12 mouse cellular contexts compared by ENCODE assay signal in genomic region chr17:68075712-68076111, GRCm38 (mm10).
DNase-seq lines count a peak whose midpoint lies in the region; ATAC-seq and TF ChIP-seq lines count a peak whose summit lies in the region.
"Had no signal": no experiment of that assay in that cellular context is flagged by ENCODE, and none has a peak within 500 bp of the region (broad histone marks: within the 10 kb centered on the region; RNA-seq: fewer than 3 reads in every experiment).

No protein-coding gene starts in this region.

- TF ChIP-seq CTCF in hindbrain, postnatal 0 days (IDR thresholded peaks at IDR 0.05; ENCODE audit: low read depth): no peak
- TF ChIP-seq CTCF in lung, adult 2 months (IDR thresholded peaks at IDR 0.05; ENCODE audit: insufficient read depth, low read length): no peak
- no peak for TF ChIP-seq CTCF in brain, embryonic 14.5 days (IDR thresholded peaks at IDR 0.05; ENCODE audit: borderline replicate concordance, extremely low read depth, insufficient read depth, insufficient read length)

- DNase-seq in hindbrain, postnatal 0 days (ENCODE audit: low spot score): peak; percentile 40
- no peak for DNase-seq in lung, adult 2 months
- peak; percentile 52 for DNase-seq in brain, embryonic 14.5 days (ENCODE audit: low read depth)
- no peak for DNase-seq in c-Kit-positive CD71-positive TER-119-positive erythroid progenitor cells, embryonic 14.5 days (ENCODE audit: low spot score)
- DNase-seq: cerebellum, postnatal 14 days; gastrocnemius, postnatal 14 days had no signal

- no peak overlapping the region for H3K27ac ChIP-seq in hindbrain, postnatal 0 days
- H3K27ac ChIP-seq in hindbrain, embryonic 12.5 days: no peak overlapping the region
- H3K27ac ChIP-seq in lung, embryonic 16.5 days (ENCODE audit: low read length): peak overlapping the region; percentile 36
- peak overlapping the region; percentile 25; the same call in 1 of the 2 replicates for H3K27ac ChIP-seq in intestine, embryonic 16.5 days (ENCODE audit: low read length)
- H3K27ac ChIP-seq: neural tube, embryonic 12.5 days had no signal

- H3K9me3 ChIP-seq in hindbrain, postnatal 0 days (ENCODE audit: low read length): no peaks in the 10 kb centered on the region
- no peaks in the 10 kb centered on the region for H3K9me3 ChIP-seq in hindbrain, embryonic 12.5 days (replicated peaks)
- no peaks in the 10 kb centered on the region for H3K9me3 ChIP-seq in lung, embryonic 16.5 days (ENCODE audit: control insufficient read depth, low read length)
- H3K9me3 ChIP-seq in intestine, embryonic 16.5 days (ENCODE audit: control insufficient read depth, low read length): no peaks in the 10 kb centered on the region
- H3K9me3 ChIP-seq: neural tube, embryonic 12.5 days had no signal

- H3K4me3 ChIP-seq in hindbrain, postnatal 0 days (ENCODE audit: low read length): no peak overlapping the region
- H3K4me3 ChIP-seq in hindbrain, embryonic 12.5 days: no peak overlapping the region
- no peak overlapping the region for H3K4me3 ChIP-seq in lung, embryonic 16.5 days (ENCODE audit: low read length)
- no peak overlapping the region for H3K4me3 ChIP-seq in lung, adult 2 months (replicated peaks; ENCODE audit: extremely low read depth, low read depth, low read length)
- H3K4me3 ChIP-seq in intestine, embryonic 16.5 days (ENCODE audit: low read length): no peak overlapping the region
- H3K4me3 ChIP-seq: erythroblast, embryonic 14.5 days; neural tube, embryonic 12.5 days had no signal

- no peak for ATAC-seq in hindbrain, postnatal 0 days
- no peak for ATAC-seq in hindbrain, embryonic 12.5 days (ENCODE audit: low FRiP score)
- ATAC-seq in lung, embryonic 16.5 days (ENCODE audit: low read depth): peak; percentile 29; the same call in 1 of the 2 replicates
- ATAC-seq in intestine, embryonic 16.5 days: no peak

- no peaks in the 10 kb centered on the region for H3K36me3 ChIP-seq in hindbrain, postnatal 0 days (ENCODE audit: insufficient read depth, low read length)
- no peaks in the 10 kb centered on the region for H3K36me3 ChIP-seq in hindbrain, embryonic 12.5 days
- no peaks in the 10 kb centered on the region for H3K36me3 ChIP-seq in lung, embryonic 16.5 days (ENCODE audit: control insufficient read depth, insufficient read depth, low read length)
- no peaks in the 10 kb centered on the region for H3K36me3 ChIP-seq in intestine, embryonic 16.5 days (ENCODE audit: control insufficient read depth, insufficient read depth, low read length)
- H3K36me3 ChIP-seq: neural tube, embryonic 12.5 days had no signal

- no peaks in the 10 kb centered on the region for H3K27me3 ChIP-seq in hindbrain, postnatal 0 days (ENCODE audit: insufficient read depth, low read length)
- H3K27me3 ChIP-seq in hindbrain, embryonic 12.5 days: no peaks in the 10 kb centered on the region
- no peaks in the 10 kb centered on the region for H3K27me3 ChIP-seq in lung, embryonic 16.5 days (ENCODE audit: control insufficient read depth, insufficient read depth, low read depth, low read length)
- no peaks in the 10 kb centered on the region for H3K27me3 ChIP-seq in intestine, embryonic 16.5 days (replicated peaks; ENCODE audit: control insufficient read depth, insufficient read depth, low read length)
- H3K27me3 ChIP-seq: neural tube, embryonic 12.5 days had no signal

- H3K9ac ChIP-seq in hindbrain, postnatal 0 days (replicated peaks; ENCODE audit: low read length): no peak overlapping the region
- no peak overlapping the region for H3K9ac ChIP-seq in hindbrain, embryonic 12.5 days
- no peak overlapping the region for H3K9ac ChIP-seq in lung, embryonic 16.5 days (ENCODE audit: low read length)
- no peak overlapping the region for H3K9ac ChIP-seq in intestine, embryonic 16.5 days (ENCODE audit: low read depth, low read length)
- H3K9ac ChIP-seq: neural tube, embryonic 12.5 days had no signal

- TF ChIP-seq POLR2A in lung, adult 2 months (IDR thresholded peaks at IDR 0.05; ENCODE audit: borderline replicate concordance, extremely low read depth, low read depth, low read length): no peak
- no peak for TF ChIP-seq POLR2A in brain, embryonic 14.5 days (IDR thresholded peaks at IDR 0.05; ENCODE audit: borderline replicate concordance, extremely low read depth, insufficient read depth, insufficient read length, poor library complexity, severe bottlenecking)

- 34% methylated on average over 2 of the region's 2 CpGs for WGBS in hindbrain, postnatal 0 days
- whole genome bisulfite sequencing in hindbrain, embryonic 12.5 days: 84% methylated on average over 2 of the region's 2 CpGs
- 43% methylated on average over 2 of the region's 2 CpGs for WGBS in lung, embryonic 16.5 days
- whole genome bisulfite sequencing in lung, adult 2 months: 50% methylated on average over 2 of the region's 2 CpGs
- WGBS in intestine, embryonic 16.5 days: 51% methylated on average over 2 of the region's 2 CpGs

- no peak overlapping the region for H3K4me2 ChIP-seq in hindbrain, postnatal 0 days (ENCODE audit: low read depth, low read length)
- no peak overlapping the region for H3K4me2 ChIP-seq in hindbrain, embryonic 12.5 days (replicated peaks)
- H3K4me2 ChIP-seq in lung, embryonic 16.5 days (ENCODE audit: low read depth, low read length): no peak overlapping the region
- H3K4me2 ChIP-seq in intestine, embryonic 16.5 days (ENCODE audit: low read depth, low read length): no peak overlapping the region
- H3K4me2 ChIP-seq: liver, embryonic 11.5 days; neural tube, embryonic 12.5 days had no signal

- H3K4me1 ChIP-seq in hindbrain, postnatal 0 days (ENCODE audit: insufficient read depth, low read length): no peaks in the 10 kb centered on the region
- H3K4me1 ChIP-seq in hindbrain, embryonic 12.5 days: 0 out of 2 replicates have a peak, but pooled peaks cover 7% of the 10 kb centered on the region
- peaks cover 11% of the 10 kb centered on the region for H3K4me1 ChIP-seq in lung, embryonic 16.5 days (replicated peaks; ENCODE audit: control insufficient read depth, insufficient read depth, low read length)
- no peaks in the 10 kb centered on the region for H3K4me1 ChIP-seq in lung, adult 2 months (ENCODE audit: control insufficient read depth, insufficient read depth, low read length)
- H3K4me1 ChIP-seq in intestine, embryonic 16.5 days (ENCODE audit: control insufficient read depth, insufficient read depth, low read length): no peaks in the 10 kb centered on the region
- H3K4me1 ChIP-seq: neural tube, embryonic 12.5 days had no signal

Comparison
In these comparisons a context has a peak if more than half of its experiments do, and no peak if none do; other contexts are left out.
1. DNase-seq: peak in hindbrain, postnatal 0 days (single experiment) and brain, embryonic 14.5 days (single experiment); none in lung, adult 2 months (single experiment) and c-Kit-positive CD71-positive TER-119-positive erythroid progenitor cells, embryonic 14.5 days (single experiment).
2. H3K27ac ChIP-seq: peak in lung, embryonic 16.5 days (single experiment) and intestine, embryonic 16.5 days (single experiment); none in hindbrain, postnatal 0 days (single experiment) and hindbrain, embryonic 12.5 days (single experiment).